In genomic region chr13:56208225-56209066, GRCm38 (mm10) we compare ENCODE assay signal across 10 mouse cellular contexts. TPM values are rescaled to one million over a fixed set of nuclear protein-coding genes. Genes with fewer than 3 reads are reported as not detected.
DNase-seq lines count a peak whose midpoint lies in the region; ATAC-seq lines count a peak whose summit lies in the region.
"Had no signal": no experiment of that assay in that cellular context is flagged by ENCODE, and none has a peak within 500 bp of the region (broad histone marks: within the 10 kb centered on the region; RNA-seq: fewer than 3 reads in every experiment).

No protein-coding gene starts in this region.

- no peaks in the 10 kb centered on the region for H3K36me3 ChIP-seq in lung, embryonic 16.5 days (ENCODE audit: control insufficient read depth, insufficient read depth, low read length)
- H3K36me3 ChIP-seq in forebrain, embryonic 15.5 days: no peaks in the 10 kb centered on the region

- H3K4me1 ChIP-seq in lung, embryonic 16.5 days (replicated peaks; ENCODE audit: control insufficient read depth, insufficient read depth, low read length): no peaks in the 10 kb centered on the region
- peaks cover 19% of the 10 kb centered on the region for H3K4me1 ChIP-seq in forebrain, embryonic 15.5 days

- intact Hi-C loops in left cerebral cortex, postnatal 36 days (cut with DNase I): no loop called here

- H3K4me3 ChIP-seq in lung, embryonic 16.5 days (ENCODE audit: low read length): peak overlapping the region; percentile 19
- H3K4me3 ChIP-seq in forebrain, embryonic 15.5 days: peak overlapping the region; percentile 14; the same call in 1 of the 2 replicates

- peak overlapping the region; percentile 52 for H3K4me2 ChIP-seq in lung, embryonic 16.5 days (ENCODE audit: low read depth, low read length)
- peak overlapping the region; percentile 43 for H3K4me2 ChIP-seq in forebrain, embryonic 15.5 days (replicated peaks)

- no peaks in the 10 kb centered on the region; the same call in 1 of the 2 replicates for H3K9me3 ChIP-seq in lung, embryonic 16.5 days (ENCODE audit: control insufficient read depth, low read length)
- peaks cover 6% of the 10 kb centered on the region; the same call in 1 of the 2 replicates for H3K9me3 ChIP-seq in forebrain, embryonic 15.5 days

- H3K27ac ChIP-seq in lung, embryonic 16.5 days (ENCODE audit: low read length): no peak overlapping the region
- peak overlapping the region; percentile 65 for H3K27ac ChIP-seq in forebrain, embryonic 15.5 days (replicated peaks)
- H3K27ac ChIP-seq: liver, embryonic 14.5 days had no signal

- peak overlapping the region; percentile 36; the same call in 1 of the 2 replicates for H3K9ac ChIP-seq in lung, embryonic 16.5 days (ENCODE audit: low read length)
- peak overlapping the region; percentile 33; the same call in 1 of the 2 replicates for H3K9ac ChIP-seq in forebrain, embryonic 15.5 days (replicated peaks)
- H3K9ac ChIP-seq: liver, embryonic 14.5 days had no signal

- H3K27me3 ChIP-seq in lung, embryonic 16.5 days (ENCODE audit: control insufficient read depth, insufficient read depth, low read depth, low read length): peaks cover 8% of the 10 kb centered on the region
- H3K27me3 ChIP-seq in forebrain, embryonic 15.5 days: no peaks in the 10 kb centered on the region

- no peak for DNase-seq in lung, postnatal 10 days
- DNase-seq in mesoderm, embryonic 11.5 days (ENCODE audit: low read depth, low spot score): peak; percentile 64
- no peak for DNase-seq in left cerebral cortex, postnatal 36 days (ENCODE audit: low spot score in 2 of 2)
- DNase-seq in spleen, postnatal 4 days (ENCODE audit: low spot score in 2 of 2): no peak
- DNase-seq in urinary bladder, postnatal 25 days (ENCODE audit: low spot score): no peak
- DNase-seq: gastrocnemius, postnatal 36 days had no signal

- WGBS in lung, embryonic 16.5 days: 12% methylated on average over 35 of the region's 35 CpGs
- 2% methylated on average over 35 of the region's 35 CpGs for WGBS in forebrain, embryonic 15.5 days

- ATAC-seq in lung, embryonic 16.5 days (ENCODE audit: low read depth): peak; percentile 80
- peak; percentile 87 for ATAC-seq in forebrain, embryonic 15.5 days (replicated peaks)
- ATAC-seq: Patski had no signal

RNA-seq across cellular contexts. Expression of gene Tifab, which starts 29.8 kb away (rescaled TPM):
- 4.0 and 4.8 TPM in 2 replicates for polyA plus RNA-seq in lung, embryonic 16.5 days (2015; fragmentation: Nextera tagmentation; extraction: Ambion mirVana)
- polyA plus RNA-seq in forebrain, embryonic 15.5 days (2015; fragmentation: Nextera tagmentation; extraction: Ambion mirVana): 0.87 and 1.0 TPM in 2 replicates
- total RNA-seq in left cerebral cortex, postnatal 36 days (2021): 1 to 10 TPM; 1.8 to 2.3 TPM
- polyA plus RNA-seq: Patski had no signal

RNA-seq across cellular contexts. Expression of gene Neurog1, which starts 43.5 kb away (rescaled TPM):
- not detected in 2 replicates for polyA plus RNA-seq in lung, embryonic 16.5 days (2015; fragmentation: Nextera tagmentation; extraction: Ambion mirVana)
- 3.1 and 6.7 TPM in 2 replicates for polyA plus RNA-seq in forebrain, embryonic 15.5 days (2015; fragmentation: Nextera tagmentation; extraction: Ambion mirVana)
- not detected for total RNA-seq in left cerebral cortex, postnatal 36 days (2021)
- total RNA-seq: gastrocnemius, postnatal 36 days had no signal
- polyA plus RNA-seq: liver, embryonic 14.5 days had no signal
